Mouse (Mus musculus) layer of hippocampus, adult 2 months (tissue): ENCODE data around the gene Dbx2. TPM values are rescaled to one million over a fixed set of nuclear protein-coding genes. Genes with fewer than 3 reads are reported as not detected.

Source experiments
- DNase-seq, 2 experiments: peaks; one replicate each; pipeline ENCODE4 v3.0.0; 2022; ENCODE audit warnings: low spot score in 2 of 2
- H3K27ac ChIP-seq: fragments of 200-600 bp; 2 replicates; pipeline ENCODE4 v1.8.1; 2022
- H3K4me3 ChIP-seq: fragments of 200-600 bp; 2 replicates; pipeline ENCODE4 v1.8.1; 2022; ENCODE audit warnings: mild to moderate bottlenecking
- CTCF ChIP-seq: fragments of 200-600 bp; conservative IDR thresholded peaks from 2 replicates; pipeline ENCODE4 v1.8.1; 2022; ENCODE audit warnings: antibody characterized with exemption, mild to moderate bottlenecking, moderate library complexity
- total RNA-seq, 2 experiments: library from RNA; stranded (reverse); gene quantifications; 2 replicates each; pipeline ENCODE4 v1.2.3; 2021

The Dbx2 gene
- total RNA-seq, 2 experiments from 2014 or later: 28.1 to 30.8 TPM

DNA sequence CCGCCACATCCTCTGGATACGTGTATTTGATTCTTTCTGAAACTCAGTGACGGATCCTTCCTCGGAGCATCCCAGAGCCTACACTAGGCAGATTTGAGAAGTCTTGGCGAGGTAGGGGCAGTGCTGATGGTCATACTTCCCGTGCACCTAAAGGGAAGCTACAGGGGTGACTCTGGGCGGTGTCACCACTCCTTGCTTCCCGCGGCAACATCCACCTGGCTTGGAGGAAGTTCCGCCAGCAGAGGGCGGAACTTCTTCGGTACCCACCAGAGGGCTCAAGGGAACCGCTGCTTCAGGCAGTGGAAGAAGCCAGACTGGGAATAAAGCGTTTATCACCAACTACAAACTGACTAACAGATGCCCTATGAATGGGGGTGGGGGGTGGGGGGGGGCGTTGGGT, 68.9 kb downstream of the Dbx2 start:
- TF ChIP-seq CTCF: no peak
- Histone ChIP-seq H3K27ac (no peak overlapping the region), H3K4me3 (no peak overlapping the region)
- DNase-seq: no peak

- H3K4me3 ChIP-seq: no peak overlapping the region
- no peak overlapping the region for H3K27ac ChIP-seq
- DNase-seq: no peak
- no peak for TF ChIP-seq CTCF
Observed at GRCm38 (mm10) chr15:95584891-95585290, 70.9 kb downstream of the Dbx2 start.

DNA sequence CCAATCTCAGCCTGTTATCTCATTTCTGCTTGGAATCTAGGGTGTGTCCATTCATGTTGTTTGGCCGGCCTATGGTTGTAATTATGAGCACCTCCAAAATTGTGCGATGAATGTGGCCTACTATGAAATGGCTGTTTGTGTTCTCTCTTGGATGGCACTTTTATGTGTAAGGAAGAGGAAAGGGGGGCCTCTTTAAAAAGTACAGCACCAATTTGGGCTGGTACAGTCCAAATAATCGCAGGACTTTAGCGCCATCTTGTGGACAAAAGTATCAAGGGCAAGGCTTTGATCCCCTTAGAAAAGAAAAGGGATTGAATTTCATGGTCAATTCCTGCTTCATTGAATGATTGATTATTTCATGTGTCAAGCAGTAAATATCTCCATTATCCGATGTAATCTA, 81.1 kb downstream of the Dbx2 start:
- TF ChIP-seq CTCF: peak; percentile 92
- DNase-seq: peak; percentile 50 to 77
- H3K27ac ChIP-seq: peak overlapping the region; percentile 49
- H3K4me3 ChIP-seq: no peak overlapping the region

Other genes with a start within 250 kb of the Dbx2 start
- gene Nell2, start 127.4 kb downstream of the Dbx2 start, total RNA-seq: 100 to 1,000 TPM; 738 to 777 TPM
- 10 to 100 TPM; 26.9 to 32.4 TPM for gene Ano6, start 134.9 kb upstream of the Dbx2 start, total RNA-seq